Mouse (Mus musculus): ENCODE measurements around the gene Golga3. TPM values are rescaled to one million over a fixed set of nuclear protein-coding genes. Genes with fewer than 3 reads are reported as not detected.

The Golga3 gene
- total and polyA plus RNA-seq, 2 experiments: 5.4 to 11.6 TPM

DNA sequence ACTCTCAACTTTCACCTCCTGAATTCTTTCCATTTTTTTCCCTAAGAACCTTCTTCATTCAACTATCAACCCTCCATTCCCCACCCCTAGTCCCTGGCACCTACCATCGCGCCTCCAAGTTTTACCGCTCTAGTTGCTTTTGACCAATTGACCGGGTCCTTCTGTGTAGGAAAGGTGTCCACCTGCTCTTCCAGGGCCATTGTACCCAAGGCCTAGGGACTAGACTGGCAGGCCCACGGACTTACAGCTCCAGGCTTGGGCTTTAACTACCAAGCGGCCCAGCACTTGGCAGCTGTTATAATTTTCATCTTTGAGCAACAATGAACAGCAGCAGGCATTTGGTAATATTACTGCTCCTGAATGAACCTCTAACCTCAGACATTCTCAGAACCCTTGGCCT lies 93.7 kb downstream of the Golga3 start:
- DNase-seq (ENCODE audit: extremely low read depth, low read depth, low spot score): peak; percentile 7
- Histone ChIP-seq H3K4me3 (ENCODE audit: insufficient read depth, low read depth, low read length) (no peak overlapping the region), H3K79me2 (ENCODE audit: control insufficient read depth, insufficient read depth, low read length) (peaks cover 12% of the 10 kb centered on the region; the same call in 1 of the 2 replicates), H3K27ac (replicated peaks; ENCODE audit: insufficient read depth, low read depth, low read length) (no peak overlapping the region), H3K4me1 (ENCODE audit: control insufficient read depth, insufficient read depth, low read length) (peaks cover 5% of the 10 kb centered on the region), H3K9ac (ENCODE audit: low read depth, low read length) (no peak overlapping the region), H3K27me3 (ENCODE audit: control insufficient read depth, insufficient read depth, low read length) (no peaks in the 10 kb centered on the region), H3K36me3 (ENCODE audit: control insufficient read depth, insufficient read depth, low read length) (peaks cover 22% of the 10 kb centered on the region)
- TF ChIP-seq CTCF (IDR thresholded peaks at IDR 0.05; ENCODE audit: low read depth, low read length): no peak
- TF ChIP-seq POLR2A (IDR thresholded peaks at IDR 0.05; ENCODE audit: extremely low read depth, insufficient read depth, low read length): no peak
- WGBS: 92% methylated on average over 6 of the region's 6 CpGs

DNA sequence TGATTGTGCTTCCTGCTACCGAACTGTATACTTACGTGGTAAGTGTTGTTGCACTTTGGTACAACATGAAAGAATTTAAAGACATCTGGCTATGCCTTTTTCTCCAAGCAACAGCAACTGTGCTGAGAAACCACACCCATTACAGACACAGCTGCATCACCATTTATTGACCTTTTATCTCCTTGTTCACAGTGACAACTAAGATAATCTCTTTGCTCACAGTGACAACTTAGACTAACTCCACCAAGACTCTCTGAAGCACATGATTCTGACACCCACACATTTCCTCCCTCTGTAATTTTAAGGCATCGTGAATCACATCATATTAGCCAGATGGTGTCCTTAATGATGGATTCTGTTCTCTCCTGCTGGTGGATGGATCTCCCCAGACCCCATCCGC lies 97.6 kb downstream of the Golga3 start:
- no peak for DNase-seq (ENCODE audit: extremely low read depth, low read depth, low spot score)
- TF ChIP-seq POLR2A (IDR thresholded peaks at IDR 0.05; ENCODE audit: extremely low read depth, insufficient read depth, low read length) (no peak), CTCF (IDR thresholded peaks at IDR 0.05; ENCODE audit: low read depth, low read length) (no peak)
- Histone ChIP-seq H3K36me3 (ENCODE audit: control insufficient read depth, insufficient read depth, low read length) (peaks cover 33% of the 10 kb centered on the region), H3K9ac (ENCODE audit: low read depth, low read length) (no peak overlapping the region), H3K4me3 (ENCODE audit: insufficient read depth, low read depth, low read length) (no peak overlapping the region), H3K4me1 (ENCODE audit: control insufficient read depth, insufficient read depth, low read length) (no peaks in the 10 kb centered on the region), H3K79me2 (ENCODE audit: control insufficient read depth, insufficient read depth, low read length) (peaks cover 5% of the 10 kb centered on the region; the same call in 1 of the 2 replicates), H3K27me3 (ENCODE audit: control insufficient read depth, insufficient read depth, low read length) (no peaks in the 10 kb centered on the region), H3K27ac (replicated peaks; ENCODE audit: insufficient read depth, low read depth, low read length) (no peak overlapping the region)
- 86% methylated on average over 4 of the region's 4 CpGs for WGBS

DNA sequence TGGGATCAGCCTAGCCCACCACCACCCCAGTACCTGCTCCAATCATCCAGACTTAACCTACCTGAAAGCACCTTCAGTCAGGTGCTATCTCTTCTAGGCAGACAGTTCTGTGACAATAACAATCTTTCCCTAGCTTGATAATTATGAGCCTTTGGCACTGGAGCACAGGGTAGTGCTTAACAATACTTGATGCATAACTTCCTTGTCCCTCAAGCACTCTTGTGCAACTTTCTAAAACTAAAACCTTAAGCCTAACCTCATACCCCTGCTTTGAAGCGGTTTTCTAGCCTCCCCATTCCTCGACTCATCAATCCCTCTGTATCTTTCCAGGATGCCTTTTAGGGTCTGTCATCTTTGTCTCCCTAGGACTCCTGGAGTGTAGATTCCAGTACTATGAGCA lies 98.3 kb downstream of the Golga3 start:
- Histone ChIP-seq H3K9ac (ENCODE audit: low read depth, low read length) (no peak overlapping the region), H3K4me1 (ENCODE audit: control insufficient read depth, insufficient read depth, low read length) (no peaks in the 10 kb centered on the region), H3K27ac (replicated peaks; ENCODE audit: insufficient read depth, low read depth, low read length) (no peak overlapping the region), H3K36me3 (ENCODE audit: control insufficient read depth, insufficient read depth, low read length) (peaks cover 36% of the 10 kb centered on the region), H3K4me3 (ENCODE audit: insufficient read depth, low read depth, low read length) (no peak overlapping the region), H3K27me3 (ENCODE audit: control insufficient read depth, insufficient read depth, low read length) (no peaks in the 10 kb centered on the region), H3K79me2 (ENCODE audit: control insufficient read depth, insufficient read depth, low read length) (no peaks in the 10 kb centered on the region)
- no peak for DNase-seq (ENCODE audit: extremely low read depth, low read depth, low spot score)
- WGBS: 88% methylated on average over 2 of the region's 2 CpGs
- TF ChIP-seq CTCF (IDR thresholded peaks at IDR 0.05; ENCODE audit: low read depth, low read length) (no peak), POLR2A (IDR thresholded peaks at IDR 0.05; ENCODE audit: extremely low read depth, insufficient read depth, low read length) (no peak)

Other genes starting within 250 kb of the Golga3 start
- 2.7 and 7.2 TPM in 2 replicates for gene Zfp932, start 180.2 kb upstream of the Golga3 start, total RNA-seq (2014; rRNA removed)
- 1.5 and 2.0 TPM in 2 replicates for gene Zfp932, start 180.2 kb upstream of the Golga3 start, polyA plus RNA-seq (2012; rRNA removed)
- 0.54 and 0.65 TPM in 2 replicates for gene Gm17655, start 104.2 kb upstream of the Golga3 start, total RNA-seq (2014; rRNA removed)
- gene Gm17655, start 104.2 kb upstream of the Golga3 start, polyA plus RNA-seq (2012; rRNA removed): not detected in 2 replicates
- 1.7 and 2.9 TPM in 2 replicates for gene Gm35315, start 82.3 kb upstream of the Golga3 start, total RNA-seq (2014; rRNA removed)
- 0.20 and 0.26 TPM in 2 replicates for gene Gm35315, start 82.3 kb upstream of the Golga3 start, polyA plus RNA-seq (2012; rRNA removed)
- gene Plcxd1, start 76.7 kb upstream of the Golga3 start, total RNA-seq (2014; rRNA removed): 0.13 and 0.92 TPM in 2 replicates
- 0.62 and 2.0 TPM in 2 replicates for gene Plcxd1, start 76.7 kb upstream of the Golga3 start, polyA plus RNA-seq (2012; rRNA removed)
- gene Gtpbp6, start 68.5 kb upstream of the Golga3 start, total RNA-seq (2014; rRNA removed): 9.0 and 10.7 TPM in 2 replicates
- gene Gtpbp6, start 68.5 kb upstream of the Golga3 start, polyA plus RNA-seq (2012; rRNA removed): 32.9 and 45.2 TPM in 2 replicates
- 2.5 and 2.6 TPM in 2 replicates for gene Zfp605, start 66.6 kb upstream of the Golga3 start, total RNA-seq (2014; rRNA removed)
- gene Zfp605, start 66.6 kb upstream of the Golga3 start, polyA plus RNA-seq (2012; rRNA removed): 0.19 and 0.32 TPM in 2 replicates
- 17.3 and 18.4 TPM in 2 replicates for gene Chfr, start 40.9 kb upstream of the Golga3 start, total RNA-seq (2014; rRNA removed)
- 19.8 and 19.9 TPM in 2 replicates for gene Chfr, start 40.9 kb upstream of the Golga3 start, polyA plus RNA-seq (2012; rRNA removed)
- gene Ankle2, start 54.3 kb downstream of the Golga3 start, total RNA-seq (2014; rRNA removed): 16.5 and 17.0 TPM in 2 replicates
- 4.9 and 5.6 TPM in 2 replicates for gene Ankle2, start 54.3 kb downstream of the Golga3 start, polyA plus RNA-seq (2012; rRNA removed)
- 15.1 and 16.7 TPM in 2 replicates for gene Pgam5, start 93.2 kb downstream of the Golga3 start, total RNA-seq (2014; rRNA removed)
- 15.0 TPM in 2 replicates for gene Pgam5, start 93.2 kb downstream of the Golga3 start, polyA plus RNA-seq (2012; rRNA removed)
- 238 and 259 TPM in 2 replicates for gene Pxmp2, start 109.5 kb downstream of the Golga3 start, total RNA-seq (2014; rRNA removed)
- 163 and 206 TPM in 2 replicates for gene Pxmp2, start 109.5 kb downstream of the Golga3 start, polyA plus RNA-seq (2012; rRNA removed)
- gene Pole, start 109.6 kb downstream of the Golga3 start, total RNA-seq (2014; rRNA removed): 1.9 and 3.1 TPM in 2 replicates
- 0.93 and 1.1 TPM in 2 replicates for gene Pole, start 109.6 kb downstream of the Golga3 start, polyA plus RNA-seq (2012; rRNA removed)
- not detected in 2 replicates for gene P2rx2, start 166.5 kb downstream of the Golga3 start, total RNA-seq (2014; rRNA removed)
- 0.07 TPM in 1 of 2 replicates, not detected in the other for gene P2rx2, start 166.5 kb downstream of the Golga3 start, polyA plus RNA-seq (2012; rRNA removed)
- not detected in 2 replicates for gene Lrcol1, start 168.0 kb downstream of the Golga3 start, total RNA-seq (2014; rRNA removed)
- gene Lrcol1, start 168.0 kb downstream of the Golga3 start, polyA plus RNA-seq (2012; rRNA removed): not detected in 2 replicates

Data from liver, adult 2 months (tissue).